Mouse (Mus musculus): ENCODE measurements around the gene Pdk4. TPM values are rescaled to one million over a fixed set of nuclear protein-coding genes. Genes with fewer than 3 reads are reported as not detected.

The Pdk4 gene
- polyA plus RNA-seq, 1 experiment from 2014 or later = 1.1 TPM

GRCm38 (mm10) chr6:5482270-5482783 lies 13.8 kb downstream of the Pdk4 start:
- no peak for ATAC-seq (replicated peaks)
- Histone ChIP-seq H3K4me3 (no peak overlapping the region), H3K4me1 (no peaks in the 10 kb centered on the region), H3K36me3 (replicated peaks) (no peaks in the 10 kb centered on the region), H3K27me3 (replicated peaks) (no peaks in the 10 kb centered on the region), H3K9me3 (no peaks in the 10 kb centered on the region), H3K4me2 (no peak overlapping the region), H3K9ac (no peak overlapping the region), H3K27ac (no peak overlapping the region)
- WGBS = 62% methylated on average over 3 of the region's 3 CpGs

DNA sequence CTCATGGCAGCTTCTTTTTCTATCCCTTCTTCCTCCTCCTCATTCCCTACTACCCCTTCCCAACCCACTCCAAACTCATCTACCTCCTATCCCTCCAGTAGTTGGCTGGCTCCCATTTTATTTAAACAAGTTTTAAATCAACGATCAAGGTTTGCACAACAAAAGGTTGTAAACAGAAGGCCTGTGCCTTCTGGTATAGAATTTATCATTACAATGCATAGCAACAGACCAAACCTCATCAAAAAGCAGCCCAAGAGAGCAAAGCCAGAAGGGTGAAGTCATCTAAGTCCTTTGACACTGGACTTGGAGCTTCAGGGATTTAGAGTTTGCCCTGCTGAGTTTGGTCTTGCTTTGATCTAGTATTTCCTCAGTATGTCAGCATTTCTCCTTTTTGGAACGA lies 15.0 kb downstream of the Pdk4 start:
- Histone ChIP-seq H3K36me3 (replicated peaks) (no peaks in the 10 kb centered on the region), H3K4me1 (no peaks in the 10 kb centered on the region), H3K27me3 (replicated peaks) (no peaks in the 10 kb centered on the region), H3K4me2 (no peak overlapping the region), H3K9ac (no peak overlapping the region), H3K27ac (no peak overlapping the region), H3K4me3 (no peak overlapping the region), H3K9me3 (no peaks in the 10 kb centered on the region)
- 89% methylated on average over 2 of the region's 2 CpGs for WGBS
- no peak for ATAC-seq (replicated peaks)

DNA sequence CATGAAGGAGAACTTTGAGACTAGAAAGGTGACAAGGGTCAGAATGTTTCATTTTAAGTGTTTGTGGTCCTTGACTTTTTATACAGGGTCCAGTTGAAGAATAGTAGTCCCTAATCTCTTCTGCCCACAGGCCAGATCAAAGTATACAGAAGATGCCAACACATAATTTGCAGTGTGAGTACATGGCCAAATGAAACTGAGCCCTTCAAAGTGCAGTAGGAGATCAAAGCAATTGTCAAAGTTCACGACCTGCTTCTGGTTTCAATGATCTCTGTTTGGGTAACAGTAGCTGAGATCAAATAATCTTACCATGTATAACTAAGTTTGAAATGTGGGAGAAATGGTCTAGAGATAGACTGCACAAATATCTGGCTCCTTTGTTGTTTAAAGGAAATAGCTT lies 22.1 kb downstream of the Pdk4 start:
- no peaks in the 10 kb centered on the region for H3K9me3 ChIP-seq
- no peaks in the 10 kb centered on the region for H3K36me3 ChIP-seq (replicated peaks)
- WGBS = 60% methylated on average over 1 of the region's 1 CpGs
- H3K27ac ChIP-seq = no peak overlapping the region
- H3K9ac ChIP-seq = no peak overlapping the region
- H3K4me1 ChIP-seq = no peaks in the 10 kb centered on the region
- no peak overlapping the region for H3K4me3 ChIP-seq
- no peak overlapping the region for H3K4me2 ChIP-seq
- H3K27me3 ChIP-seq (replicated peaks) = no peaks in the 10 kb centered on the region
- ATAC-seq (replicated peaks) = no peak

GRCm38 (mm10) chr6:5472692-5473091 lies 23.4 kb downstream of the Pdk4 start:
- Histone ChIP-seq H3K27ac (no peak overlapping the region), H3K36me3 (replicated peaks) (no peaks in the 10 kb centered on the region), H3K4me1 (no peaks in the 10 kb centered on the region), H3K9ac (no peak overlapping the region), H3K9me3 (no peaks in the 10 kb centered on the region), H3K27me3 (replicated peaks) (no peaks in the 10 kb centered on the region), H3K4me2 (no peak overlapping the region), H3K4me3 (no peak overlapping the region)
- WGBS = 93% methylated on average over 2 of the region's 2 CpGs
- no peak for ATAC-seq (replicated peaks)

GRCm38 (mm10) chr6:5470480-5471318 lies 25.4 kb downstream of the Pdk4 start:
- Histone ChIP-seq H3K4me2 (no peak overlapping the region), H3K9me3 (no peaks in the 10 kb centered on the region), H3K4me1 (no peaks in the 10 kb centered on the region), H3K9ac (no peak overlapping the region), H3K27ac (no peak overlapping the region), H3K36me3 (replicated peaks) (no peaks in the 10 kb centered on the region), H3K27me3 (replicated peaks) (no peaks in the 10 kb centered on the region), H3K4me3 (no peak overlapping the region)
- 56% methylated on average over 10 of the region's 10 CpGs for WGBS
- peak; percentile 69 for ATAC-seq (replicated peaks)

DNA sequence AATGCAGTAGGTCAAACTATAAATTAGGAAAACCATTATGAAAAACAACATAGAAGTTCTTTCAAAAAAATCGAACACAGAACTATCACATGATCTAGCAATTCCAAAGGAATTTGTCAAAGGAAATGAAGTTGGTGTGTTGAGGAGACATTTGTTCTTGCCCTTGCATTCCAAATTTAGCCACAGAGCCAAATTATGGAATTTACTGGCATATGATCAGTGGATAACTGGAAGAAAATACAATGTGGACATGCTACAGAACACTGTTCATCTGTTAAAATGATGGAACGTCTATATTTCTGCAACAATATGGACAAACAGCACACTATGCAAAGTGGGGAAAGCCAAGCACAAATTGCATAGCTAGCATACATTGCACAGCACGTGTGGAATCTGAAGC lies 40.3 kb downstream of the Pdk4 start:
- no peak overlapping the region for H3K4me2 ChIP-seq
- no peak overlapping the region for H3K9ac ChIP-seq
- ATAC-seq (replicated peaks) = no peak
- no peak overlapping the region for H3K27ac ChIP-seq
- no peak overlapping the region for H3K4me3 ChIP-seq
- H3K4me1 ChIP-seq = no peaks in the 10 kb centered on the region
- WGBS = 87% methylated on average over 3 of the region's 3 CpGs
- H3K36me3 ChIP-seq (replicated peaks) = no peaks in the 10 kb centered on the region
- H3K9me3 ChIP-seq = no peaks in the 10 kb centered on the region
- no peaks in the 10 kb centered on the region for H3K27me3 ChIP-seq (replicated peaks)

DNA sequence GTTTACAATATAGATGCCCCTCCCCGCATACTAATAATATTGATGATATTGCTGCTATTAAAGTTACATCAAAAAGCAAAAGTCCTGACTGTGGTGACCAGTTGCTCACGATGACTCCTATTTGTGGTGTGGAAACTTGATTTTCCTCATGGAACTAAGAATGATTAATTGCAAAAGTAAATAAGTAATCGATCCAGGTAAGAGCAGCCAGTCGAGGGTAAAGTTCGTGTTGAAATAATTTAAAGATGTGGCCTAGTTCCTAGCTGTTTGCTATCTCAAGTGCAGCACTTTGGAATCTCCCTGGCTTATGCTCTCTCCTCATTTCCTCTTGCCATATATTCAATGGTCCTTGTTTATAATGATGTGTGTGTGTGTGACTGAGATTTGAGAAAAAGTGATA lies 46.2 kb downstream of the Pdk4 start:
- Histone ChIP-seq H3K9ac (no peak overlapping the region), H3K4me2 (no peak overlapping the region), H3K36me3 (replicated peaks) (no peaks in the 10 kb centered on the region), H3K9me3 (no peaks in the 10 kb centered on the region), H3K4me1 (no peaks in the 10 kb centered on the region), H3K27ac (no peak overlapping the region), H3K27me3 (replicated peaks) (no peaks in the 10 kb centered on the region), H3K4me3 (no peak overlapping the region)
- no peak for ATAC-seq (replicated peaks)
- 94% methylated on average over 5 of the region's 5 CpGs for WGBS

GRCm38 (mm10) chr6:5448396-5448795 lies 47.7 kb downstream of the Pdk4 start:
- Histone ChIP-seq H3K27ac (no peak overlapping the region), H3K9ac (no peak overlapping the region), H3K4me2 (no peak overlapping the region), H3K9me3 (no peaks in the 10 kb centered on the region), H3K36me3 (replicated peaks) (no peaks in the 10 kb centered on the region), H3K27me3 (replicated peaks) (no peaks in the 10 kb centered on the region), H3K4me3 (no peak overlapping the region), H3K4me1 (0 out of 2 replicates have a peak, but pooled peaks cover under 1% of the 10 kb centered on the region)
- ATAC-seq (replicated peaks) = no peak
- 55% methylated on average over 4 of the region's 4 CpGs for WGBS

GRCm38 (mm10) chr6:5447546-5447945 lies 48.6 kb downstream of the Pdk4 start:
- H3K4me3 ChIP-seq = no peak overlapping the region
- peaks cover 7% of the 10 kb centered on the region for H3K4me1 ChIP-seq
- H3K27ac ChIP-seq = no peak overlapping the region
- H3K27me3 ChIP-seq (replicated peaks) = no peaks in the 10 kb centered on the region
- no peaks in the 10 kb centered on the region for H3K36me3 ChIP-seq (replicated peaks)
- WGBS = 14% methylated on average over 6 of the region's 6 CpGs
- H3K9me3 ChIP-seq = no peaks in the 10 kb centered on the region
- H3K9ac ChIP-seq = no peak overlapping the region
- no peak for ATAC-seq (replicated peaks)
- H3K4me2 ChIP-seq = no peak overlapping the region

DNA sequence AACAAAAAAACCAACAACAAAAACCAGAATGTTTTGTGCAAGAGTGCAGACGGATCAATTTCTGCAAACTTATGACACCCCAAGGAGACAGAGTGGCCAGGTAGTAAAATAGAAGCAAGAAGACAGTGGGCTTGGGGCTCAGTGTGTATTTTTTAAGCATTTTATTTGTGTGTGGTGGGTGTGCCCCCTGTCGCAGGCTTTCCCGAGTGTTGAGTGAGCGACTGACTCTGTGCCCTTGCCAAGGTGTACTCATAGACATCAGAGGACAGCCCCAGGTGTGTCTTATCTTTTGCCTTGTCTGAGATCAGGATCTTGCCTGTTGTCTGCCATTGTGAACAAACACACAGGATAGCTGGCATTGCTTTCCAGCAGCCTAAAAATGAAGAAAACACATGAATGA lies 49.1 kb downstream of the Pdk4 start:
- H3K4me1 ChIP-seq = peaks cover 7% of the 10 kb centered on the region
- H3K27ac ChIP-seq = no peak overlapping the region
- WGBS = 82% methylated on average over 4 of the region's 4 CpGs
- no peak for ATAC-seq (replicated peaks)
- H3K4me3 ChIP-seq = no peak overlapping the region
- no peak overlapping the region for H3K9ac ChIP-seq
- no peak overlapping the region for H3K4me2 ChIP-seq
- no peaks in the 10 kb centered on the region for H3K9me3 ChIP-seq
- no peaks in the 10 kb centered on the region for H3K36me3 ChIP-seq (replicated peaks)
- H3K27me3 ChIP-seq (replicated peaks) = no peaks in the 10 kb centered on the region

DNA sequence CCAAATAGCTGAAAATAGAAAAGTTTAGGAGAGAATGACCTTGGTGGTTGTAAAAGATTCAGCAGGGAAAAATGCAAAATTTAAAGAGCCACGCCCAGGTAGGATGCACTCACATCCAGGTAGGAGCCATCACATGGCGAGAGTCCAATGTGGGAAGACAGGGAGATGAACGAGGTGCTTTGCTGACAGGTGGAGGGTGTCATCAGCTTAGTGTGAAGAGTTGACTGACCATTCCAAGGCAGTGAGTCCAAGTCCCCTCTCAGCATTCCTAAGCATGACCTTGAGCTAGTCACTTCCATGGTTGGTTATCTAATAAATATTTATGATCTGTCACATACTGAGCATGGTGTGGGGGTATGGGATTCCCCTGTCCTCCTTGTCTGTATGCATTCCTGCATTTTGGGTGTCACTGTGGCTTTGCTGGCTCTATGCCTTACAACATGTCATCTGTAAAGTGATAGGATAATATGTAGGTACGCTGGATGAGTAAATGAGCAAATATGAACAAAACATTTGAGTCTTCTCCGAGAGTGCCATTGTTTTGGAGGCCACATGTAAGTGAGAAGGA lies 51.7 kb downstream of the Pdk4 start:
- Histone ChIP-seq H3K4me3 (no peak overlapping the region), H3K9me3 (no peaks in the 10 kb centered on the region), H3K27me3 (replicated peaks) (no peaks in the 10 kb centered on the region), H3K36me3 (replicated peaks) (no peaks in the 10 kb centered on the region), H3K4me1 (peaks cover 7% of the 10 kb centered on the region), H3K9ac (no peak overlapping the region), H3K4me2 (no peak overlapping the region), H3K27ac (no peak overlapping the region)
- no peak for ATAC-seq (replicated peaks)
- 96% methylated on average over 5 of the region's 5 CpGs for WGBS

DNA sequence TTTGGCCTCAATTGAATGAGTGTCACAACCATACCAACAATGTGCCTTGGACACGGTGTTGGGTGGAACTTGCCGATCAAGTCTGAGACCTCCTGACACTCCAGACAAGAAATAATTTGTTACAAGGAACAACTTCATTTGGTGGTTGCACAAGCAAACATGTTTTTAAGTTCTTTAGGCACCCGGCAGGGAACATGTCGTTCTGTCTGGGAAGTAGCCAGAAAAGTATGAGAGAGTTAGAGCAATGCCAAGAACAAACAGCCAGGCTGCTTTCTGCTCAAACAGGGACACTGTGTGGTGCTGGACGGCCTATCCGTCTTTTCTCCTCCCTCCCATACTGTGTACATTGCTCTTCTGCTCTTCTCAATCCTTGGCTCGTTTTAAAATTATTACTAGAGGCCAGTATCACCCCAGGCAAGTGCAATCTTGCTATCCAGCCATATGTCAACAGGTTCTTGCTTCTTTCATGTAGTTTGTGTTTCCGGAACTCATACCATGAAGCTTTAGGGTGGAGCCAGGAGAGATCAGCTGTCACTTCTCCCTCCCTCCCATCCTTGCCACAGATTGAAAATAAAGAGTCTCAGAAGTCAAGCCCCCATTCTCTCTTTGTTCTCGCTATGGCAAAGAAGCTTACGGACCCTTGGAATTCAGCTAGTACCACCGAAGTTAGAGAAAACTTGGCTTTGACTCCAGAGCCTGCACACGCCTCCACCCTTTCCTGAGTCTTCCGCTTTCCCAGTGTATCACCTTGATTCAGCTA lies 52.8 kb downstream of the Pdk4 start:
- ATAC-seq (replicated peaks) = no peak
- Histone ChIP-seq H3K4me2 (no peak overlapping the region), H3K27ac (no peak overlapping the region), H3K4me3 (no peak overlapping the region), H3K36me3 (replicated peaks) (no peaks in the 10 kb centered on the region), H3K9me3 (no peaks in the 10 kb centered on the region), H3K4me1 (peaks cover 7% of the 10 kb centered on the region), H3K9ac (no peak overlapping the region), H3K27me3 (replicated peaks) (no peaks in the 10 kb centered on the region)
- WGBS = 19% methylated on average over 13 of the region's 13 CpGs

All from midbrain, embryonic 15.5 days (tissue).